Mouse (Mus musculus): Measurements from ENCODE around the gene Epsti1. TPM values are rescaled to one million over a fixed set of nuclear protein-coding genes. Genes with fewer than 3 reads are reported as not detected.

Gene Epsti1
- polyA plus RNA-seq, 1 experiment from 2014 or later, result 0.29 TPM

DNA sequence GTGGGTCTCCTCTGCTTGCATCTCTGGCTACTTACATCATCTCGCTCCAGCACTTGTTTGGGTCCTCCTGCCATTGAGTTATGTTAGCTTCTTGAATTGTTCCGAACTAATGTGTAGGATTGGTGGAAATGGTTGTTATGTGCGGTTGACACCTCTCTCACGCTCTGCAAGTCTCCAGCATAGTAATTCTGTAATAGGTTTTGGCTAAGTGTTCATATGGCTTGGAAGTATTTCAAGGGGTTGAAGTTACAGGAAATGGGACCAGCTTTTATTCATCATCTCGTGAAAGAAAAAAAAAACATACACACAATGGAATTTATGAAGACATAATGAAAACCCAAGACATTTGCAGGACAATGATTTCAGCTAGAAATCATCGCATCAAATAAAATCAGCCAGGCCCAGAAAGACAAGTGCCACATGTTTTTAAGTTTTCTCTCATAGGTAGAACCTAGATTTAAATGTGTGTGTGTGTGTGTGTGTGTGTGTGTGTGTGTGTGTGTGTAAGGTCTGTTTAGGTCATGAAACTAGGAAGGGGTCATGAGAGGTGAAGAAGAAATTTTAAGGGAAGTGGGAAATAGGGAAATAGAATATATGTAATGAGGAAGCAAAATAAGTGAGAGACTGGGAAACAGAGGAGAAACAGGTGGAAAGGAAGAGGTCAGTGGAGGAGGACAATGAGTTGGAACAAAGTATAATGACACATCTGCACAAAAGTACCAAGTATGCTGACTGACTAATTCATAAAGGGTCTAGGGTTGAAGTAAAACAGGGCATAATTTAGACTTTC is 19.2 kb downstream of the Epsti1 start:
- H3K9ac ChIP-seq, result no peak overlapping the region
- no peak overlapping the region for H3K4me3 ChIP-seq
- H3K27me3 ChIP-seq (replicated peaks), result no peaks in the 10 kb centered on the region
- ATAC-seq (ENCODE audit: insufficient number of reproducible peaks, low FRiP score), result no peak
- 77% methylated on average over 6 of the region's 6 CpGs for WGBS
- no peak overlapping the region for H3K27ac ChIP-seq (ENCODE audit: poor library complexity, severe bottlenecking)
- no peak overlapping the region for H3K4me2 ChIP-seq
- H3K4me1 ChIP-seq (replicated peaks), result peaks cover 7% of the 10 kb centered on the region; the same call in 1 of the 2 replicates
- no peaks in the 10 kb centered on the region for H3K9me3 ChIP-seq (replicated peaks)
- H3K36me3 ChIP-seq, result no peaks in the 10 kb centered on the region

DNA sequence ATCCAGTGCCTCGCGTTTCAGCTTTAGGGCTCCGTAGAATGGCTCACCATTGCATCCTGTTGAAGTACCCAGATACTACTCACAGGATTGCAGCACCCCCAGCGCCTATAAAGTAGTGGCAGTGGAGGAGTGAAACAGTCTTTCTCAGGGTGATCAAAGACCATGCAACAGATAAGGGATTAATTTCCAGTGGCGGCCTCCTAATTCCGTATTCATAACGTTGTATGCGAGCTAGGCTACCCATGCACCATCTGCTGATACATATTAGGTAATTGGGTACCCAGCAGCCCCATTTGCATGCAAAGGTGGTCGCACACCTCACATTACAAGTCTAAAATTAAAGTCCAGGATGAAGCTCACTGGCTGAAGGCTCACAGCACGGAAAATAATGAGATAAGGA is 21.4 kb downstream of the Epsti1 start:
- no peak for ATAC-seq (ENCODE audit: insufficient number of reproducible peaks, low FRiP score)
- Histone ChIP-seq H3K4me1 (replicated peaks) (peaks cover 14% of the 10 kb centered on the region), H3K9ac (no peak overlapping the region), H3K36me3 (no peaks in the 10 kb centered on the region), H3K4me2 (no peak overlapping the region), H3K4me3 (no peak overlapping the region), H3K27ac (ENCODE audit: poor library complexity, severe bottlenecking) (no peak overlapping the region), H3K9me3 (replicated peaks) (no peaks in the 10 kb centered on the region), H3K27me3 (replicated peaks) (no peaks in the 10 kb centered on the region)
- WGBS, result 81% methylated on average over 10 of the region's 10 CpGs

GRCm38 (mm10) chr14:77926718-77927117 is 22.7 kb downstream of the Epsti1 start:
- no peak for ATAC-seq (ENCODE audit: insufficient number of reproducible peaks, low FRiP score)
- Histone ChIP-seq H3K4me3 (no peak overlapping the region), H3K4me1 (replicated peaks) (peaks cover 16% of the 10 kb centered on the region), H3K27me3 (replicated peaks) (no peaks in the 10 kb centered on the region), H3K9me3 (replicated peaks) (no peaks in the 10 kb centered on the region), H3K4me2 (no peak overlapping the region), H3K9ac (no peak overlapping the region), H3K36me3 (no peaks in the 10 kb centered on the region), H3K27ac (ENCODE audit: poor library complexity, severe bottlenecking) (no peak overlapping the region)
- WGBS, result 49% methylated on average over 3 of the region's 3 CpGs

GRCm38 (mm10) chr14:77928021-77928420 is 24.0 kb downstream of the Epsti1 start:
- no peak for ATAC-seq (ENCODE audit: insufficient number of reproducible peaks, low FRiP score)
- Histone ChIP-seq H3K4me3 (no peak overlapping the region), H3K4me1 (replicated peaks) (peaks cover 20% of the 10 kb centered on the region), H3K9ac (no peak overlapping the region), H3K27me3 (replicated peaks) (no peaks in the 10 kb centered on the region), H3K9me3 (replicated peaks) (no peaks in the 10 kb centered on the region), H3K27ac (ENCODE audit: poor library complexity, severe bottlenecking) (no peak overlapping the region), H3K36me3 (no peaks in the 10 kb centered on the region), H3K4me2 (no peak overlapping the region)
- WGBS, result 36% methylated on average over 6 of the region's 6 CpGs

- H3K4me2 ChIP-seq, result no peak overlapping the region
- no peak overlapping the region for H3K9ac ChIP-seq
- H3K4me3 ChIP-seq, result no peak overlapping the region
- ATAC-seq (ENCODE audit: insufficient number of reproducible peaks, low FRiP score), result no peak
- H3K27me3 ChIP-seq (replicated peaks), result no peaks in the 10 kb centered on the region
- no peaks in the 10 kb centered on the region for H3K9me3 ChIP-seq (replicated peaks)
- H3K27ac ChIP-seq (ENCODE audit: poor library complexity, severe bottlenecking), result no peak overlapping the region
- H3K36me3 ChIP-seq, result no peaks in the 10 kb centered on the region
- H3K4me1 ChIP-seq (replicated peaks), result peaks cover 22% of the 10 kb centered on the region
- 60% methylated on average over 5 of the region's 5 CpGs for WGBS
These were observed 24.6 kb downstream of the Epsti1 start for GRCm38 (mm10) chr14:77928653-77929052.

- H3K4me1 ChIP-seq (replicated peaks), result peaks cover 22% of the 10 kb centered on the region
- no peaks in the 10 kb centered on the region for H3K9me3 ChIP-seq (replicated peaks)
- no peak overlapping the region for H3K27ac ChIP-seq (ENCODE audit: poor library complexity, severe bottlenecking)
- H3K36me3 ChIP-seq, result no peaks in the 10 kb centered on the region
- H3K4me2 ChIP-seq, result no peak overlapping the region
- no peak for ATAC-seq (ENCODE audit: insufficient number of reproducible peaks, low FRiP score)
- H3K27me3 ChIP-seq (replicated peaks), result no peaks in the 10 kb centered on the region
- no peak overlapping the region for H3K9ac ChIP-seq
- 26% methylated on average over 2 of the region's 2 CpGs for WGBS
- H3K4me3 ChIP-seq, result no peak overlapping the region
These were observed 25.2 kb downstream of the Epsti1 start for GRCm38 (mm10) chr14:77929139-77929678.

GRCm38 (mm10) chr14:77932150-77933047 is 28.4 kb downstream of the Epsti1 start:
- H3K36me3 ChIP-seq, result no peaks in the 10 kb centered on the region
- peak overlapping the region; percentile 66 for H3K27ac ChIP-seq (ENCODE audit: poor library complexity, severe bottlenecking)
- H3K4me1 ChIP-seq (replicated peaks), result peaks cover 25% of the 10 kb centered on the region
- no peaks in the 10 kb centered on the region for H3K27me3 ChIP-seq (replicated peaks)
- no peaks in the 10 kb centered on the region for H3K9me3 ChIP-seq (replicated peaks)
- H3K9ac ChIP-seq, result no peak overlapping the region
- H3K4me3 ChIP-seq, result no peak overlapping the region
- 17% methylated on average over 12 of the region's 12 CpGs for WGBS
- ATAC-seq (ENCODE audit: insufficient number of reproducible peaks, low FRiP score), result peak; percentile 90
- H3K4me2 ChIP-seq, result peak overlapping the region; percentile 37

- Histone ChIP-seq H3K9ac (no peak overlapping the region), H3K27ac (ENCODE audit: poor library complexity, severe bottlenecking) (no peak overlapping the region), H3K4me3 (no peak overlapping the region), H3K27me3 (replicated peaks) (no peaks in the 10 kb centered on the region), H3K4me2 (no peak overlapping the region), H3K4me1 (replicated peaks) (peaks cover 30% of the 10 kb centered on the region), H3K9me3 (replicated peaks) (no peaks in the 10 kb centered on the region), H3K36me3 (no peaks in the 10 kb centered on the region)
- no peak for ATAC-seq (ENCODE audit: insufficient number of reproducible peaks, low FRiP score)
- WGBS, result 84% methylated on average over 5 of the region's 5 CpGs
These were observed 29.2 kb downstream of the Epsti1 start for GRCm38 (mm10) chr14:77933243-77933642.

GRCm38 (mm10) chr14:77934431-77934830 is 30.4 kb downstream of the Epsti1 start:
- Histone ChIP-seq H3K4me3 (no peak overlapping the region), H3K4me2 (no peak overlapping the region), H3K9ac (no peak overlapping the region), H3K9me3 (replicated peaks) (no peaks in the 10 kb centered on the region), H3K4me1 (replicated peaks) (peaks cover 22% of the 10 kb centered on the region), H3K36me3 (no peaks in the 10 kb centered on the region), H3K27me3 (replicated peaks) (no peaks in the 10 kb centered on the region), H3K27ac (ENCODE audit: poor library complexity, severe bottlenecking) (no peak overlapping the region)
- WGBS, result 69% methylated on average over 3 of the region's 3 CpGs
- ATAC-seq (ENCODE audit: insufficient number of reproducible peaks, low FRiP score), result no peak

GRCm38 (mm10) chr14:77941105-77941504 is 37.1 kb downstream of the Epsti1 start:
- WGBS, result 89% methylated on average over 1 of the region's 1 CpGs

DNA sequence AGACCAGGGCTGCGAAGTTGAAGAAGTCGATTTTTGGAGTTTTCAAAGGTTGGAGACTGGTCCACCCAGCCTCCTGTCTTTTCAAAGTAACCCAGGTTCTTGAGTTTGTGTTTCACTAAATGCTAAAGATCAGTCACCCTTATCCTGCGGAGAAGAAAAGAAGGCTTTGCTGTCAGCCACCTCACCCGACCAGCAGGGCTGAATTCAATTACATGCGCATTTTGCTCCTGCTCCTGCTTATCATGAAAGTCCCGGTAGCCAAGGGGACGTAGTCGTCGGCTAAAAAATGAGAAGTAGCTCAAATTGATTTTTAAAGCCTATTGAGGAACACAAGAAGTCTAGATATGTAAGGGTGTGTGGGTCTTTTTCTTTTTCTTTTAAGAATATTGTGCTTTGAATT is 38.2 kb downstream of the Epsti1 start:
- ATAC-seq (ENCODE audit: insufficient number of reproducible peaks, low FRiP score), result no peak
- Histone ChIP-seq H3K4me2 (no peak overlapping the region), H3K27me3 (replicated peaks) (no peaks in the 10 kb centered on the region), H3K27ac (ENCODE audit: poor library complexity, severe bottlenecking) (no peak overlapping the region), H3K36me3 (no peaks in the 10 kb centered on the region), H3K4me3 (no peak overlapping the region), H3K9ac (no peak overlapping the region), H3K4me1 (replicated peaks) (0 out of 2 replicates have a peak, but pooled peaks cover 5% of the 10 kb centered on the region), H3K9me3 (replicated peaks) (0 out of 2 replicates have a peak, but pooled peaks cover 8% of the 10 kb centered on the region)
- 47% methylated on average over 9 of the region's 9 CpGs for WGBS

More at GRCm38 (mm10) chr14:77941105-77941504, 37.1 kb downstream of the Epsti1 start:
- ATAC-seq (ENCODE audit: insufficient number of reproducible peaks, low FRiP score), result no peak
- Histone ChIP-seq H3K4me2 (no peak overlapping the region), H3K9me3 (replicated peaks) (0 out of 2 replicates have a peak, but pooled peaks cover 3% of the 10 kb centered on the region), H3K27me3 (replicated peaks) (no peaks in the 10 kb centered on the region), H3K27ac (ENCODE audit: poor library complexity, severe bottlenecking) (no peak overlapping the region), H3K9ac (no peak overlapping the region), H3K4me3 (no peak overlapping the region), H3K4me1 (replicated peaks) (0 out of 2 replicates have a peak, but pooled peaks cover 5% of the 10 kb centered on the region), H3K36me3 (no peaks in the 10 kb centered on the region)
